Mouse (Mus musculus) ES-Bruce4 (cell line): ENCODE results near the gene Notum.

ENCODE experiments used
- CTCF ChIP-seq: IDR thresholded peaks from one replicate; pipeline ENCODE4 v1.8.1; 2011; ENCODE audit warnings: low read depth, low read length
- POLR2A ChIP-seq: IDR thresholded peaks from one replicate; pipeline ENCODE4 v1.8.1; 2011; ENCODE audit warnings: low read length; ENCODE audit not compliant: insufficient read depth

GRCm38 (mm10) chr11:120657301-120657700, 3.7 kb downstream of the Notum start:
- no peak for TF ChIP-seq CTCF
- no peak for TF ChIP-seq POLR2A
